Mouse (Mus musculus): ENCODE measurements around the gene Unc13b.

Gene Unc13b

GRCm38 (mm10) chr4:43233489-43233888, 174.7 kb downstream of the Unc13b start:
- DNase-seq = no peak

DNA sequence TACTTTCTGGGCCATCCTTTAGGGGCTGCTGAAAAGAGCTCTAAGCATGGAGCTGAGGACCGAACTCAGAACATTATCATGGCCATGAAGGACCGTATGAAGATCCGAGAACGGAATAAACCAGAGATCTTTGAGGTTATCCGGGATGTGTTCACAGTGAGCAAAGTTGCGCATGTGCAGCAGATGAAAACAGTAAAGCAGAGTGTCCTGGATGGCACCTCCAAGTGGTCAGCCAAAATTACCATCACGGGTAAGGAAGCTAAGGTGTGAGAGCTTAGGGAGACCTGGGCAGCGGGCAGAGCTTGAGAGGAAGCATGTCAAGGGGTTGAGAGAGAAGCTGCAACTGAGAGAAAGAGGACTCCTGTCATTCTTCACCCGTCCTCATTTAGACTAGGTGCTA, 178.1 kb downstream of the Unc13b start:
- no peak for DNase-seq

DNA sequence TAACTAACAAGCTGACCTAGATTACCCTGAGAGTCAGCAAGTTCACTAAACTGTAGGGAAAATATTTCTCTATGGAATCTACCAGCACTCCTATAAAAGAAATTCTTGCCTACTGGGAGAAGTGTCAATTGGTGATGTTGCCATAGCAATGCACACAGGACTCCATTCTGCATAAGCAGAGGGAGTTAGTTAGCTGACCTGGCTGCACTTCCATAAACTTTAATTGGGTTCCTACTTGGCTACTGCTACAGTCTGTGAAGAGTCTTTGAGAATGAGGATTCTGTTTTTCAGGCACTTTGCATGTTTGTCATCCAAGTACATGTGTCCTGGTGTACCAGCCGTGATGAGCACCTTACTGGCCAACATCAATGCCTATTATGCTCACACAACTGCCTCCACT, 182.0 kb downstream of the Unc13b start:
- DNase-seq = no peak

GRCm38 (mm10) chr4:43244022-43244421, 185.3 kb downstream of the Unc13b start:
- DNase-seq = no peak

- DNase-seq = no peak
Observed at GRCm38 (mm10) chr4:43245776-43246175, 187.0 kb downstream of the Unc13b start.

GRCm38 (mm10) chr4:43248026-43248425, 189.3 kb downstream of the Unc13b start:
- no peak for DNase-seq

GRCm38 (mm10) chr4:43248909-43249308, 190.2 kb downstream of the Unc13b start:
- DNase-seq = no peak

DNA sequence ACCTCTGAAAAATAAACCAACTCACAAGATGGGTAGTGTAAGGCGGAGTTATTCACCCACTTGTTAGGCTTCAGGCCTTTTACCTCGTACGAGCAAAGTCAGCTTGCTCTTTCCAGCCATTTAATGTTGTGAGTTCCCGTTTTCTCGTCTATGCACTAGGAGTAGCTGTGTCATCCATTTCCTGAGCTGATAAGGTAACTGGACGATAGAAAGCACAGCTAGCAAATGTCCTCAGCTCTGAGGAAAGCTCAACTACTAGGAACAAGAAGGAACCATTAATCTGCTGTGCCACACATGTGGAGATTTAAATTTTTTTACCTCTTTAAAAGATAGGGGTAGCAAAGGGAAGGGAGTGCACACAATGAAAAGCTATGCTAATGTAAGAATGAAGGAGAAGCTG, 192.5 kb downstream of the Unc13b start:
- no peak for DNase-seq

GRCm38 (mm10) chr4:43257040-43257439, 198.3 kb downstream of the Unc13b start:
- no peak for DNase-seq

GRCm38 (mm10) chr4:43258556-43258955, 199.8 kb downstream of the Unc13b start:
- DNase-seq = no peak

DNA sequence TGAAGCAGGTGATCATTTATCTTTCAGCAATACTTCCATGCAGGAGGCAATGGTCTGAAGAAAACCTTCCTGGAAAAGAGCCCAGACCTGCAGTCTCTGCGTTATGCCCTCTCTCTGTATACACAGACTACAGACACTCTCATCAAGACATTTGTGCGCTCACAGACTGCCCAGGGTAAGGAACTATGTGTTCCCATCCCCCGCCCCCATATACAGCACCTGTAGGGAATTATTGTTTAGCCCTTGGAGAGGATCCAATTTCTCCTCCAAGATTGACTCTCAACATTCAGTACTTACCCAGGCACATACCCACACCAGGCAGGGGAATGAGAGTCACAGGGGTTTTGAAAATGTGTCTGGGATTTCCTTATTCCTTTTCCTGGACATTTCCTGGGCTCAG, 200.7 kb downstream of the Unc13b start:
- no peak for DNase-seq

- no peak for DNase-seq
Observed at GRCm38 (mm10) chr4:43260096-43260495, 201.3 kb downstream of the Unc13b start.

DNA sequence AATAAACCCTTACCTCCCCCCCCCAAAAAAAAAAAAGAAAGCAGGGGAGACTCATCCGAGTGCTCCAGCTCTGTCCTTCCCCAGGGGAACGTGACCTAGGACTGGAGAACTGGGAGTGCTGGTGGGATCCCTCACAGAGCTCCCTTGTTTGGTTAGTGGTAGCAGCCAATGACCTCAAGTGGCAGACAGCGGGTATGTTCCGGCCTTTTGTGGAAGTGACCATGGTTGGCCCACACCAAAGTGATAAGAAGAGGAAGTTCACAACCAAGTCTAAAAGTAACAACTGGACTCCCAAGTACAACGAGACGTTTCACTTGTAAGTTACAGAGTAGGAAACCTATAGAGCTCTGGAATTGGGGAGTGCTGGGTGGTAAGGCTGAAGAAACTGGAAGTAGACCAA, 204.1 kb downstream of the Unc13b start:
- no peak for DNase-seq

DNA sequence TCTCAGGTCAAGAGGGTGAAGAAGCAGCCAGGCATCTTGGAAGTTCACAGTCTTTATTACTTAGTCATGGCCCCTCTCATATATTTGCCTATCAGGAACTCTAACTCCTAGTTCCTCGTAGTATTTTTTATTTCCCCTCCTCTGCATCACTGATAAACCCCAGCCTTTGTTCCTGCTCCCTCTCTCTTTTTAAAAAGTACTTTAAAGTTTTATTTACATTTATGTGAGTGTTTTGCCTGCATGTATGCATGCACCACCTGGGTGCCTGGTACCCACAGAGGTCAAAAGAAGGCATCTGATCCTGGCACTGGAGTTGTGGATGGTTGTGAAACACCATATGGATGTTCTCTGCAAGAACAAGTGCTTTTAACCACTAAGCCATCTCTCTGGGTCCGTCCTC, 207.4 kb downstream of the Unc13b start:
- DNase-seq = no peak

DNA sequence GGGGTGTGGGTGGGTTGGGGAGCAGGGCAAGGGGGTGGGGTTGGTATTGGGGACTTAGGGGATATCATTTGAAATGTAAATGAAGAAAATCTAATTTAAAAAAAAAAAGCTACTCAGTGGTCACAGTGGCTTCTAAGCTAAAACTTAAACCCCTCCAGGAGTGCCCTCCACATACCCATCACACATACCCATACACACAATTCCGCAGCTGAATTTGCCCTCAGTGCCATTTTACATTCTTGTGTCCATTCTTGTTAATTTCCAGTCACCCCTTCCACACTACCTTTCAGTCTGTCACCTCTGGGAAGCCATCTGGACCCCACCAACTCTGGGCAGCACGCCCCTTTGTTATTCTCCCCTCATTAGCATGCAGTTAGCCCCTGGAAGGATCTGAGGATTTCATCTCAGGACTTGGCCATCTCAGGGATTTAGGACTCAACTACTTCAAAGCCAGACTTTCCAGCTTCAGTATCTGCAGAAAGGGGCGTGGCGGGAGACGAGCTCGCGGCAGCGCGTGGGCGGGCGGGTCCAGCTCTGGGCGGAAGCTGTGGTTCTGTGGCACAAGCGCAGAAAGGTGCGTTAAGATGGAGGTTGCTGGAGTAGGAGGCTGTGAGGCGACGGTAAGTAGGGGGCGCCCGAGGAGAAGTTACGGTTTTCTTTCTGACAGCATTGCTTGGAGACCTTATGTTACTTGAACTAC, 208.0 kb downstream of the Unc13b start, which contains the start of gene Atp8b5:
Atp8b5 (plus strand) TSS at position 537 of the 700 bp plus-strand sequence.
- DNase-seq = peak; percentile 67 to 71

DNA sequence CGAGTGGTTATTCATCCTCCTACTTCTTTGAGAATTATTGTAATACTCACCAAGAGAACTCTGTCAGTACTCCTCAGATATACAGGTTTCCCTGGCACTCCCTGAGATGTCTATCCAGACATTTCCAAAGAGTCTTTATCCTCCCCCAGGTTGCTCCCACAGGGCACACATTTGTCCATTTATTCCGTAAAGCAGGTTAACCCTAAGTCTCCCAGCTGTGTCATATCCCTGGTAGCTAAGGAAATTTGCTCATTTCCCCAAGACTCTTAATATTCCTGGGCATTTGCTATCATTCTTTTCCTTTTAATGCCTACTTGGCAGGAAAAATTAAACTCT, 208.5 kb downstream of the Unc13b start:
- DNase-seq = no peak

DNA sequence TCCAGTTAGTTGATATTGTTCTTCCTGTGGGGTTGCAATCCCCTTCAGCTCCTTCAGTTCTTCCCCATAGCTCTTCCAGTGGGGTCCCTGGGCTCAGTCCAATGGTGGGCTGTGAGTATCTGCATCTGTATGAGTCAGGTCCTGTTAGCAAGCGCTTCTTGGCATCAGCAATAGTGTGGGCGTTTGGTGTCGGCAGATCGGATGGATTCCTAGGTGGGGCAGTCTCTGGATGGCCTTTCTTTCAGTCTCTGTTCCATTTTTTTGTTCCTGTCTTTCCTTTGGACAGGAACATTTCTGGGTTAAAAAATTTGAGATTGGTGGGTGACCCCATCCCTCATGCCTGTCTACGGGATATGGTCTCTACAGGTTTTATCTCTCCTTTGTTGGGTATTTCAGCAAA, 226.7 kb downstream of the Unc13b start:
- no peak for DNase-seq

DNA sequence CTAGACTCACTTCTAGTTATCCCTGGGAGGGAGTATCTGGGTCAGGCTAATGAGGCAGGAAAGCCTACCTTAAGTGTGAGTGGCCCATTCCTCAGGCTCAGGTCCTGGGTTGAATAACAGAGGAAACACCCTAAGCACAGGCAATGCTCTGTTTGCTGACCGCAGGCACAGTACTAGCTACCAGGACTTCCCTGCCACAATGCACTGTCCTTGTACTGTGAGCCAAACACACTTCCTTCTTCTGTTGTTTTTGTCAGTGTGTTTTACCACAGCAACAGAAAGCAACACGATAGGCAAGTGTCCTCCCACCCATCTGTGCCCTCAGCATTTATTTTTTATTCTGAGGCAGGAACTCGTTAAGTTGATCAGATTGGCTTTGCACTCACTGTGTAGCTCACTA, 228.6 kb downstream of the Unc13b start:
- no peak for DNase-seq

GRCm38 (mm10) chr4:43294001-43294400, 235.2 kb downstream of the Unc13b start:
- DNase-seq = peak in 1 of 2 experiments; percentile 3

DNA sequence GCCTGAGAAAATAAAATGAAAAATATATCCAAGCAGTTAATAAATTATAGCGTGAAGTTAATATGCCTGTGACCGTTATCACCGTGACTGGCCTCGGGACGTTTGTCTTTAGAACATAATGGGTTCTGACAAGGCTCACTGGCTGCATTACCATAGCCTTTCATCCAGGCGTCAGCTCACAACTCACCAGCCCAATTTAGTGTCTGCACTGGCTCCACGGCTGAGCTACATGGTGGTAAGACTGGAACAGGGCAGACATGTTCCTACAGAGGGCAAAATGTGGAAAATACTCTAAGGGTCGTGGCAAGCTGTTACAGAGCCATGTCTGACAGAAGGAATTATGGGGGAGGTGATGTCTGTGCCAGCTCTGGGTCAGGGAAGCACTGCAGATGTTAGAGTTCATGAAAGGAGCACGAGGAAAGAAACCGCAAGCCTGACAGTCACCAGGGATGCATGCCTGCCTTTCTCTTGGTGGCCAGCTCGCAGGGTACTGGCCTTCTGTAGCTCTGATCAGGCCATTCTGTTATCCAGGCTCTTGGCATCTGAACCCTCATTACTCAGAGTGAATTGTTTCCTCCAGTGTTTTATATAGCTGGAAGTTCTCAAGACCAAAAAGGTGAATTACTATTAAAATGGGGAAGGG, 251.1 kb downstream of the Unc13b start:
- no peak for DNase-seq
